Mouse (Mus musculus) testis, adult 2 months (tissue): ENCODE data around the gene Krt81. TPM values are rescaled to one million over a fixed set of nuclear protein-coding genes. Genes with fewer than 3 reads are reported as not detected.
A peak's percentile ranks its signal among the peaks of the same experiment; 100 is the strongest.

Source experiments
- H3K27ac ChIP-seq: fragments of 200-500 bp; 2 replicates; pipeline ENCODE4 v1.5.1; 2012; ENCODE audit warnings: low read depth, low read length; ENCODE audit not compliant: control insufficient read depth, insufficient read depth
- H3K27me3 ChIP-seq: fragments of 200-500 bp; 2 replicates; pipeline ENCODE4 v1.6.1; 2012; ENCODE audit warnings: mild to moderate bottlenecking, low read length, moderate library complexity; ENCODE audit not compliant: control insufficient read depth, insufficient read depth
- H3K36me3 ChIP-seq: fragments of 200-500 bp; 2 replicates; pipeline ENCODE4 v1.6.1; 2012; ENCODE audit warnings: mild to moderate bottlenecking, low read length; ENCODE audit not compliant: control insufficient read depth, insufficient read depth
- H3K4me1 ChIP-seq: fragments of 200-500 bp; 2 replicates; pipeline ENCODE4 v1.6.1; 2012; ENCODE audit warnings: low read length; ENCODE audit not compliant: control insufficient read depth, insufficient read depth
- H3K4me3 ChIP-seq: fragments of 200-500 bp; 2 replicates; pipeline ENCODE4 v1.5.1; 2012; ENCODE audit warnings: low read depth, mild to moderate bottlenecking, low read length, moderate library complexity, mixed read lengths; ENCODE audit not compliant: control insufficient read depth
- CTCF ChIP-seq: fragments of 200-500 bp; IDR thresholded peaks from 2 replicates; pipeline ENCODE4 v1.5.1; 2012; ENCODE audit warnings: low read depth, mild to moderate bottlenecking, inconsistent platforms, low read length, moderate library complexity; ENCODE audit not compliant: control insufficient read depth, insufficient read depth, insufficient replicate concordance
- POLR2A ChIP-seq: fragments of 200-500 bp; IDR thresholded peaks from 2 replicates; pipeline ENCODE4 v1.6.1; 2012; ENCODE audit warnings: low read depth, mild to moderate bottlenecking, inconsistent platforms, low read length, moderate library complexity; ENCODE audit not compliant: control insufficient read depth
- polyA plus RNA-seq: library from polyadenylated mRNA; depleted of rRNA; stranded (reverse); fragments of >200 nt; gene quantifications from 2 replicates; pipeline ENCODE4 v1.2.3, GENCODE M21; 2012; rRNA removed

The Krt81 gene
- polyA plus RNA-seq, 1 experiment: not detected

DNA sequence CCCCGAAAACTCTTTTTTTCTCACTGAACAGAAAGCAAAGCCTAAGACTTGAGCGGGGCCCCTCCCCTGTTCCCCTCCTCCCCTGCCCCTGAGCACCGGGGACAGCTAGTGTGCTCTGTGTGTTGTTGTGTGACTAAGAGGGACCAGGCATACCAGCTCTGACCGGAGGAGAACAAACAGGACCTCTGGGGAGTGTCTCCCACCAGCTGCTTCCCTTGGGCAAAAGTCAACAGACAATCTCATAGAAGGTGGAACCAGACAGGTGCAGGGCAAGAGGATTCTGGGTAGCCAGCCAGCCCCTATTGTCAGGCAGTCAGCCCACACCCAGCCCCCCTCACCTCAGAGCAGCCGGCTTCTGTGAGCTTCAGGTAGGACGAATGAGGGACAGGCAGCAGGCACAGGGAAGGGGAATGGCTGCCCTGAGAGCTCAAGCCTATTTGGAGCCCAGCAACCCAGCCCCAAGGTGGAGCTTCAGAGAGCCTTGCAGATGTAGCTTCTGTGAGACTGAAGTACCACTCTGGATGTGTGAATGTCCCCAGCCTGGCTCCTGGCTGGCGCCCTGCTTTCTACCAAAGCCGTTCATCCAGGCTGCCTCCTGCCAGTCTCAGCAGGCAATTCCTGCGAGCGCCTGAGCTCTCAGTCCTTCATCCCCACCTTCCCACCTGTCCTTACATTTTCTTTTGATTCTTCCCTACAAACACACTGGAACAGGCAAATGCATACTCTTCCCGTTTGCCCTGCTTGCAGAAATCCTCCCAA is 48.6 kb downstream of the Krt81 start:
- no peak for TF ChIP-seq POLR2A
- TF ChIP-seq CTCF: no peak
- no peaks in the 10 kb centered on the region for H3K36me3 ChIP-seq
- no peaks in the 10 kb centered on the region for H3K27me3 ChIP-seq
- H3K4me1 ChIP-seq: peaks cover 8% of the 10 kb centered on the region
- H3K27ac ChIP-seq: no peak overlapping the region
- no peak overlapping the region for H3K4me3 ChIP-seq

DNA sequence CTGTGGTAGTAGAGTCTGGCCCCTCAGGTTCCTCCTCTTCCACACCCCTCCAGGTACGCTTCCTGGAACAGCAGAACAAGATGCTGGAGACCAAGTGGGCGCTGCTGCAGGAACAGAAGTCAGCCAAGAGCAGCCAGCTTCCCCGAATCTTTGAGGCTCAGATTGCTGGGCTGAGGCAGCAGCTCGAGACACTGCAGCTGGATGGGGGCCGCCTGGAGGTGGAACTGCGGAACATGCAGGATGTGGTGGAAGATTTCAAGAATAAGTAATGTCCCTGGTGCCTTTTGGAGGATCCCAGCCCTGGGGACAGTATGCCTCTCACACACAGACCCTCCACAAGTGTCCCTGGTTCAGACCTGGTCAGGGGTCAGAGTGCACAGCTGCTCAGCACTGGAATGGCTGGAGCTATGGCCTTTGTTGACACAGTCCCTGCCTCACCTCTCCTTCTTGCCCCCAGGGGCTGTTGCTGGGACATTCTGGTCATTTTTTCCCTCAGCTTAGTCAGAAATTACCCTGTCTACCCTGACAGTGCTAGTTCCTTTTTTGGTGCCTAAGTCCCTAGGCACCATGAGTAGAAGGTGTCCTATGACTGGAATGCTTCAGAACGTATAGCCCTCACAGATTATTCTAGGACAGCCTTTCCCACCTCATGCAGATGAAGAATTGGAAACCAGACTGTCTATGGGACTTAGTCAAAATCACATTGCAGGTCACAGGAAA is 49.5 kb downstream of the Krt81 start:
- no peaks in the 10 kb centered on the region for H3K27me3 ChIP-seq
- peaks cover 8% of the 10 kb centered on the region for H3K4me1 ChIP-seq
- no peaks in the 10 kb centered on the region for H3K36me3 ChIP-seq
- TF ChIP-seq POLR2A (no peak), CTCF (no peak; the same call in 1 of the 2 replicates)
- no peak overlapping the region for H3K27ac ChIP-seq
- no peak overlapping the region for H3K4me3 ChIP-seq

DNA sequence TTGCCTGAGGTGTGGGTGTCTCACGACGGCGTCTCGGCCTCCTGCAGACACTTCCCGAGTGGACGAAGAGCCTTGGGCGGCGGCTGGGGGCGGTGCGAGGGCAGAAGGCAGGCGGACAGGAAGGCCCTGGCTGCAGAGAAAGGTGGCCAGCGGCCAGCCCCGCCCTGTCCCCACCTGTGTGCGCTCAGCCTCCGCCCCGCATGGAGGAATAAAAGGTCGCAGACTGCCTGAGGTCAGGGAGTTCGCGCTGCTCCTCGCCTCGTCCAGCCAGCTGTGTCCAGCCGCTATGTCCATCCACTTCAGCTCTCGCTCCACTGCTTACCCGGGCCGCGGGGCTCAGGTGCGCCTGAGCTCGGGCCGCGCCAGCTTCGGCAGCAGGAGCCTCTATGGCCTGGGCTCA is 51.4 kb downstream of the Krt81 start:
- TF ChIP-seq CTCF (no peak), POLR2A (no peak)
- no peak overlapping the region for H3K27ac ChIP-seq

DNA sequence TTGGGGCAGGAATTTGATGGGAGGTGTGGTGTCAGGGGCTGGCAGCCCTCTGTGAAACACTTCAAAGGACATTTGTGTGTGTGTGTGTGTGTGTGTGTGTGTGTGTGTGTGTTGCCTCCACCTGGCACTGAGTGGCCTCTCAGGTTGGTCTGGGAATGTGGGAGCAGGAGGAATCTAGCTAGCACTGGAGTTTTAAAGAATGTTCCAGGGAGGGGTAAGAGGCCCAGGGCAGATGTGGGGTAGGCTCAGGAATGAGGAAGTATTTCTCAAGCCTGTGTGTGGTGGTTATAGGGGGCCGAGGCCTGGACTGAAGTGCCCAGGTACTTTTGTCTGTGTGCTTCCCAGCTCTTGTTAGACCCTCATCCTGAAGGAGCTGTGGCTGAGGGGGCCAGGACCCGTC is 52.8 kb downstream of the Krt81 start, which contains the start of gene Krt7:
Gene Krt7, plus strand, starts transcription at position 269 of the 400 bp plus-strand sequence.
- TF ChIP-seq CTCF (no peak), POLR2A (no peak)
- Histone ChIP-seq H3K27ac (no peak within 1 kb of the TSS), H3K27me3 (no peaks in the 10 kb centered on the region), H3K4me1 (peaks cover 8% of the 10 kb centered on the region), H3K4me3 (no peak within 1 kb of the TSS), H3K36me3 (no peaks in the 10 kb centered on the region)

More for the DNA sequence above, 51.4 kb downstream of the Krt81 start:
- Histone ChIP-seq H3K27me3 (no peaks in the 10 kb centered on the region), H3K4me3 (peak overlapping the region; percentile 8; the same call in 1 of the 2 replicates), H3K36me3 (no peaks in the 10 kb centered on the region), H3K4me1 (peaks cover 8% of the 10 kb centered on the region)

Other genes with a start within 250 kb of the Krt81 start
- 1.8 and 1.9 TPM in 2 replicates for gene Grasp, start 239.6 kb downstream of the Krt81 start, polyA plus RNA-seq
- gene Nr4a1, start 209.5 kb downstream of the Krt81 start, polyA plus RNA-seq: 51.4 TPM in 2 replicates
- 16.4 and 17.5 TPM in 2 replicates for gene Atg101, start 179.5 kb downstream of the Krt81 start, polyA plus RNA-seq
- gene 6030408B16Rik, start 170.5 kb downstream of the Krt81 start, polyA plus RNA-seq: 8.5 and 10.4 TPM in 2 replicates
- gene Krt80, start 93.6 kb downstream of the Krt81 start, polyA plus RNA-seq: 0.32 and 0.42 TPM in 2 replicates
- 0.33 and 0.72 TPM in 2 replicates for gene Krt7, start 52.7 kb downstream of the Krt81 start, polyA plus RNA-seq
- not detected in 2 replicates for gene Krt87, start 24.9 kb downstream of the Krt81 start, polyA plus RNA-seq
- 189 and 195 TPM in 2 replicates for gene Krt88, start 16.0 kb downstream of the Krt81 start, polyA plus RNA-seq
- 0.12 and 0.29 TPM in 2 replicates for gene Krt86, start 9.7 kb upstream of the Krt81 start, polyA plus RNA-seq
- gene Krt83, start 27.8 kb upstream of the Krt81 start, polyA plus RNA-seq: 0.07 TPM in 1 of 2 replicates, not detected in the other
- 0.25 TPM in 1 of 2 replicates, not detected in the other for gene Gm49425, start 53.5 kb upstream of the Krt81 start, polyA plus RNA-seq
- not detected in 2 replicates for gene Krt84, start 69.1 kb upstream of the Krt81 start, polyA plus RNA-seq
- gene Krt82, start 86.9 kb upstream of the Krt81 start, polyA plus RNA-seq: not detected in 2 replicates
- not detected in 2 replicates for gene Krt90, start 99.2 kb upstream of the Krt81 start, polyA plus RNA-seq
- 0.04 TPM in 1 of 2 replicates, not detected in the other for gene Krt75, start 110.2 kb upstream of the Krt81 start, polyA plus RNA-seq
- not detected in 2 replicates for gene Gm5414, start 164.4 kb upstream of the Krt81 start, polyA plus RNA-seq
- gene Gm5478, start 183.6 kb upstream of the Krt81 start, polyA plus RNA-seq: not detected in 2 replicates
- gene Krt6b, start 216.5 kb upstream of the Krt81 start, polyA plus RNA-seq: 0.04 and 0.05 TPM in 2 replicates
- gene Krt6a, start 230.6 kb upstream of the Krt81 start, polyA plus RNA-seq: 0.08 TPM in 1 of 2 replicates, not detected in the other
- gene Krt5, start 249.1 kb upstream of the Krt81 start, polyA plus RNA-seq: 0.12 and 1.3 TPM in 2 replicates